Mouse (Mus musculus) monocyte, adult 2 months (primary cell): Measurements from ENCODE around the gene Kmt2e.
A peak's percentile ranks its signal among the peaks of the same experiment; 100 is the strongest.

Source experiments
- DNase-seq, 2 experiments: peaks; one replicate each; pipeline ENCODE4 v3.0.0; 2022; ENCODE audit warnings: low spot score in 2 of 2, low read depth in 1 of 2

Kmt2e gene

GRCm38 (mm10) chr5:23433720-23434597, at the start of gene Kmt2e:
Gene Kmt2e, plus strand, starts transcription at chr5:23434441.
- DNase-seq = peak; percentile 81 to 89

GRCm38 (mm10) chr5:23385136-23385535, 49.1 kb upstream of the Kmt2e start:
- no peak for DNase-seq

GRCm38 (mm10) chr5:23385763-23386217, 48.5 kb upstream of the Kmt2e start:
- no peak for DNase-seq

GRCm38 (mm10) chr5:23386562-23387312, 47.5 kb upstream of the Kmt2e start:
- peak; percentile 85 to 92 for DNase-seq

- DNase-seq = no peak
Measured at GRCm38 (mm10) chr5:23387313-23387666, 47.0 kb upstream of the Kmt2e start.

- DNase-seq = no peak
Measured at GRCm38 (mm10) chr5:23388091-23388490, 46.1 kb upstream of the Kmt2e start.

- no peak for DNase-seq
Measured at GRCm38 (mm10) chr5:23389601-23390305, 44.5 kb upstream of the Kmt2e start.

GRCm38 (mm10) chr5:23391714-23392113, 42.5 kb upstream of the Kmt2e start:
- no peak for DNase-seq

GRCm38 (mm10) chr5:23393870-23394269, 40.4 kb upstream of the Kmt2e start:
- no peak for DNase-seq

- no peak for DNase-seq
Measured at GRCm38 (mm10) chr5:23394366-23395145, 39.7 kb upstream of the Kmt2e start.

- DNase-seq = no peak
Measured at GRCm38 (mm10) chr5:23395721-23396120, 38.5 kb upstream of the Kmt2e start.

GRCm38 (mm10) chr5:23396756-23397155, 37.5 kb upstream of the Kmt2e start:
- DNase-seq = no peak

GRCm38 (mm10) chr5:23400156-23400555, 34.1 kb upstream of the Kmt2e start:
- no peak for DNase-seq

GRCm38 (mm10) chr5:23400868-23401267, 33.4 kb upstream of the Kmt2e start:
- DNase-seq = no peak

- DNase-seq = no peak
Measured at GRCm38 (mm10) chr5:23401368-23401767, 32.9 kb upstream of the Kmt2e start.

GRCm38 (mm10) chr5:23401999-23402398, 32.2 kb upstream of the Kmt2e start:
- DNase-seq = no peak

- no peak for DNase-seq
Measured at GRCm38 (mm10) chr5:23403161-23403560, 31.1 kb upstream of the Kmt2e start.

- DNase-seq = no peak
Measured at GRCm38 (mm10) chr5:23405666-23406404, 28.4 kb upstream of the Kmt2e start.

GRCm38 (mm10) chr5:23406405-23406745, 27.9 kb upstream of the Kmt2e start:
- no peak for DNase-seq

- no peak for DNase-seq
Measured at GRCm38 (mm10) chr5:23408106-23408505, 26.1 kb upstream of the Kmt2e start.
